Mouse (Mus musculus) lung, postnatal 0 days (tissue): ENCODE results near the gene Mbnl2.

ENCODE experiments used
- CTCF ChIP-seq: IDR thresholded peaks from 2 replicates; pipeline ENCODE4 v1.5.1; 2016; ENCODE audit warnings: antibody characterized with exemption, mild to moderate bottlenecking
- EP300 ChIP-seq: IDR thresholded peaks from 2 replicates; pipeline ENCODE4 v1.6.1; 2016; ENCODE audit warnings: antibody characterized with exemption, mild to moderate bottlenecking, control low read depth

DNA sequence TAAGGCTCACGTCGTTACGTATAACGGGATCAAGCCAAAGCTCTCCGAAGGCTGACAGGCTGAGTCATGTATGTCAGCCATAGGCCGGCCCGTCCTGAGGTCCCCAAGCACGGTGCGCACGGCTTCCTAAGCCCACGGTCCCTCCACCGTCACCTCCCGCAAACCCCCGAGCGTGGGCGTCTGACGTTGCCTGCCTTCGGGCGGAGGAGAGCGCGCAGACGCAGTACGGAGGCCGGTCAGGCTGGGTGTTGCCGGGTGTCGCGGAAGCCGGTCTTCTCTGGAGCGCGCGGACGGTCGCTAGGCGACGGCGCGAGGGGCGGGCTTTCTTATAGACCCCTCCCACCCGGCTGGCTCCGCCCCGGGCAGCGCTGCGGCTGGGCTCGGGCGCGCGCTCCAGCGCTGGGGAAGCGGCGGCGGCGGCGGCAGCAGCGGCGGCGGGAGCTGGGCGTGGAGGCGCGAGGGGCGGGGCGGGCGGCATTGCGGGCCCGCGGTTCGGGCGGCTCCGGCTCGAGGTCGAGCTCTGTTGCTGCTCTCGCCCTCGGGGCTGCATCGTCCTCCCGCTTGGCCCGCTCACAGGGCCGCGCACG lies 202.6 kb downstream of the Mbnl2 start, which contains the start of gene Rap2a:
- TF ChIP-seq CTCF, result no peak
- 0 out of 2 replicates have a peak, but pooled peaks have one; percentile 21 for TF ChIP-seq EP300
